Mouse (Mus musculus) v-Abl transformed pro-B cells (cell line): ENCODE data around the gene Defb28.

Source experiments
- in situ Hi-C, 2 experiments: fragments of 400-800 bp; cut with MboI; formaldehyde crosslinking; loops; one replicate each; pipeline ENCODE4 v1.15.1; 2025; ENCODE audit not compliant: unreplicated experiment in 2 of 2

Defb28 gene

GRCm38 (mm10) chr2:152553774-152554423, 35.8 kb downstream of the Defb28 start:
- in situ Hi-C loops: no loop called here

GRCm38 (mm10) chr2:152556655-152557054, 38.6 kb downstream of the Defb28 start:
- in situ Hi-C loops: no loop called here

- in situ Hi-C loops: no loop called here
Observed at GRCm38 (mm10) chr2:152569038-152569437, 51.0 kb downstream of the Defb28 start, which contains the start of gene Gm17416. Gene Gm17416 (plus strand): TSS chr2:152569338.

- in situ Hi-C loops: no loop called here
Observed at GRCm38 (mm10) chr2:152569881-152570280, 51.8 kb downstream of the Defb28 start.

GRCm38 (mm10) chr2:152570313-152570712, 52.3 kb downstream of the Defb28 start:
- in situ Hi-C loops: no loop called here
